Mouse (Mus musculus): ENCODE data around the gene Sva. TPM values are rescaled to one million over a fixed set of nuclear protein-coding genes. Genes with fewer than 3 reads are reported as not detected.

Sva gene
- polyA plus RNA-seq (2012; rRNA removed): not detected in 2 replicates

GRCm38 (mm10) chr6:42038094-42038493, at the start of gene Sva:
TSS of gene Sva (plus strand) at chr6:42038394.

Other genes starting within 250 kb of the Sva start
- not detected in 2 replicates for gene Pip, start 190.9 kb upstream of the Sva start, polyA plus RNA-seq (2012; rRNA removed)
- not detected in 2 replicates for gene Sval2, start 185.4 kb upstream of the Sva start, polyA plus RNA-seq (2012; rRNA removed)
- gene Sval1, start 86.8 kb upstream of the Sva start, polyA plus RNA-seq (2012; rRNA removed): not detected in 2 replicates
- not detected in 2 replicates for gene Sval3, start 70.3 kb upstream of the Sva start, polyA plus RNA-seq (2012; rRNA removed)
- gene Tas2r139, start 102.5 kb downstream of the Sva start, polyA plus RNA-seq (2012; rRNA removed): not detected in 2 replicates
- gene Tas2r144, start 176.9 kb downstream of the Sva start, polyA plus RNA-seq (2012; rRNA removed): not detected in 2 replicates
- gene Gstk1, start 207.5 kb downstream of the Sva start, polyA plus RNA-seq (2012; rRNA removed): 11.7 and 18.5 TPM in 2 replicates
- gene Tmem139, start 223.6 kb downstream of the Sva start, polyA plus RNA-seq (2012; rRNA removed): 0.35 and 0.87 TPM in 2 replicates
- gene Casp2, start 226.6 kb downstream of the Sva start, polyA plus RNA-seq (2012; rRNA removed): 79.0 and 114 TPM in 2 replicates
- 8.6 and 9.3 TPM in 2 replicates for gene Clcn1, start 248.3 kb downstream of the Sva start, polyA plus RNA-seq (2012; rRNA removed)

All from central nervous system, embryonic 11.5 days (tissue).